ENCODE assay signal across 8 mouse cellular contexts in the genomic region with DNA sequence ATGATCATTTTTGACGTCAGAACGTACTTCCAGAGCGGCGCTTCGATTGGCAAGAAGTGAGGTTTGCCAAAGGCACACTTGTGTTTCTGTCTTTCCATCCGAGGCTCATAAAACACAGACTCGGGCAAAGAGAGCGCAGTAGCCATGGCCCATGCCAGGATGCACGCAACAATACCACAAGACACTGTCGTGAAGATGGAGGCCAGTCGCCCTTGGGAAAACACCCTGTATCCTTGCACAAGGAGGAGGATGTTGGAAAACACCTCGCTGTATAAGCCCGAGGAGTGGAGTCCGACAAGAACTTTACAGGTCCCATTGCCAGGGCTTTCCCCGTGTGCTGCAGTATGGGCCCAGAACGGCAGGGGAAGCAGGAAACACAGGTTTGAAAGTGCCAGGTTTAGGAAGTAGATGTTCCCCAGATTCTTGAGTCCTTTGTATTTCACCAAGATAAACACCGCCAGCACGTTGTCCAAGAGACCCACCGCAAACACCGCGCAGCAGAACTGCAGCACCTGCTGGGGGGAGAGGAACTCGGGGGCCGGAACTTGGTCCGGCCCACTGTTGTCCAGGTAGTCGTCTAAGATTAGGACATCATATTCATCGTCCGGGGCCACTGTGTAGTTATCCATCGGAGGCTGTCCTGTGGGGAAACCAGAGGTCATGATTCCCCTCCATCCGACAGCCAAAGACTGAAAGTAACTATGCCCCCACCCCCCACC. TPM values are rescaled to one million over a fixed set of nuclear protein-coding genes. Genes with fewer than 3 reads are reported as not detected.
A peak's percentile ranks its signal among the peaks of the same experiment; 100 is the strongest.
DNase-seq lines count a peak whose midpoint lies in the region; ATAC-seq and TF ChIP-seq lines count a peak whose summit lies in the region.

No protein-coding gene starts in this region.

- no peaks in the 10 kb centered on the region for H3K27me3 ChIP-seq in hindbrain, postnatal 0 days (ENCODE audit: insufficient read depth, low read length)
- H3K27me3 ChIP-seq in midbrain, embryonic 10.5 days (ENCODE audit: low read depth, poor library complexity, severe bottlenecking) = no peaks in the 10 kb centered on the region

- H3K9ac ChIP-seq in hindbrain, postnatal 0 days (replicated peaks; ENCODE audit: low read length) = no peak overlapping the region

- intact Hi-C loops in left cerebral cortex, postnatal 4 days (cut with DNase I) = no loop called here

- ATAC-seq in hindbrain, postnatal 0 days = no peak

- WGBS in lung, adult 2 months = 23% methylated on average over 29 of the region's 29 CpGs
- WGBS in hindbrain, postnatal 0 days = 85% methylated on average over 29 of the region's 29 CpGs
- WGBS in midbrain, embryonic 10.5 days = 81% methylated on average over 29 of the region's 29 CpGs

- peak; percentile 48 for DNase-seq in lung, adult 2 months
- no peak for DNase-seq in lung, postnatal 4 days
- no peak for DNase-seq in hindbrain, postnatal 0 days (ENCODE audit: low spot score)
- DNase-seq in midbrain, embryonic 10.5 days (ENCODE audit: low spot score) = no peak
- DNase-seq in left cerebral cortex, postnatal 4 days = no peak
- no peak for DNase-seq in adrenal gland, adult 18-20 months (ENCODE audit: low spot score in 2 of 2)
- DNase-seq in kidney, postnatal 10 days = no peak

- H3K4me1 ChIP-seq in lung, adult 2 months (ENCODE audit: control insufficient read depth, insufficient read depth, low read length) = peaks cover 11% of the 10 kb centered on the region
- H3K4me1 ChIP-seq in cortical plate, adult 2 months (ENCODE audit: control insufficient read depth, insufficient read depth, low read length) = no peaks in the 10 kb centered on the region
- no peaks in the 10 kb centered on the region for H3K4me1 ChIP-seq in hindbrain, postnatal 0 days (ENCODE audit: insufficient read depth, low read length)
- peaks cover 14% of the 10 kb centered on the region for H3K4me1 ChIP-seq in midbrain, embryonic 10.5 days

- TF ChIP-seq POLR2A in lung, adult 2 months (IDR thresholded peaks at IDR 0.05; ENCODE audit: borderline replicate concordance, extremely low read depth, low read depth, low read length) = no peak
- no peak for TF ChIP-seq POLR2A in cortical plate, adult 2 months (IDR thresholded peaks at IDR 0.05; ENCODE audit: extremely low read depth, insufficient read depth, low read length)

- no peaks in the 10 kb centered on the region for H3K9me3 ChIP-seq in hindbrain, postnatal 0 days (ENCODE audit: low read length)
- no peaks in the 10 kb centered on the region for H3K9me3 ChIP-seq in midbrain, embryonic 10.5 days (replicated peaks)

- peak overlapping the region; percentile 43; the same call in 1 of the 2 replicates for H3K4me2 ChIP-seq in hindbrain, postnatal 0 days (ENCODE audit: low read depth, low read length)

- peak overlapping the region; percentile 67 for H3K4me3 ChIP-seq in lung, adult 2 months (replicated peaks; ENCODE audit: extremely low read depth, low read depth, low read length)
- H3K4me3 ChIP-seq in cortical plate, adult 2 months (ENCODE audit: insufficient read depth, low read length) = peak overlapping the region; percentile 33
- H3K4me3 ChIP-seq in hindbrain, postnatal 0 days (ENCODE audit: low read length) = 0 out of 2 replicates have a peak overlapping the region, but pooled peaks have one; percentile 13
- peak overlapping the region; percentile 1; the same call in 1 of the 2 replicates for H3K4me3 ChIP-seq in midbrain, embryonic 10.5 days

- no peak overlapping the region for H3K27ac ChIP-seq in cortical plate, adult 2 months (ENCODE audit: insufficient read depth, low read length)
- H3K27ac ChIP-seq in hindbrain, postnatal 0 days = no peak overlapping the region
- peak overlapping the region; percentile 55 for H3K27ac ChIP-seq in midbrain, embryonic 10.5 days (replicated peaks)

- no peak for TF ChIP-seq CTCF in lung, adult 2 months (IDR thresholded peaks at IDR 0.05; ENCODE audit: insufficient read depth, low read length)
- no peak for TF ChIP-seq CTCF in cortical plate, adult 2 months (IDR thresholded peaks at IDR 0.05; ENCODE audit: extremely low read depth, insufficient read depth, low read length)
- no peak for TF ChIP-seq CTCF in hindbrain, postnatal 0 days (IDR thresholded peaks at IDR 0.05; ENCODE audit: low read depth)

- H3K36me3 ChIP-seq in hindbrain, postnatal 0 days (ENCODE audit: insufficient read depth, low read length) = no peaks in the 10 kb centered on the region
- H3K36me3 ChIP-seq in midbrain, embryonic 10.5 days = no peaks in the 10 kb centered on the region

RNA-seq across cellular contexts. Expression of a gene that starts 1.4 kb away (rescaled TPM):
- 43.9 and 51.2 TPM in 2 replicates for polyA plus RNA-seq in lung, adult 2 months (2012; rRNA removed)
- 1.9 and 2.1 TPM in 2 replicates for polyA plus RNA-seq in cortical plate, adult 2 months (2012; rRNA removed)
- 0.25 and 1.5 TPM in 2 replicates for total RNA-seq in hindbrain, postnatal 0 days (2014; rRNA removed)
- polyA plus RNA-seq in hindbrain, postnatal 0 days (2015; fragmentation: Nextera tagmentation; extraction: Ambion mirVana) = 0.91 and 1.2 TPM in 2 replicates
- 0.89 and 1.0 TPM in 2 replicates for polyA plus RNA-seq in midbrain, embryonic 10.5 days (2016; fragmentation: Nextera tagmentation; extraction: Ambion mirVana)
- under 1 TPM; 0.48 to 0.98 TPM for total RNA-seq in left cerebral cortex, postnatal 4 days (2021)
- 10 to 100 TPM in 1 of 2 experiments, 1 to 10 TPM in 1; 9.3 to 10.2 TPM for total RNA-seq in adrenal gland, adult 18-20 months (2021)

RNA-seq across cellular contexts. Expression of a gene that starts 36.9 kb away (rescaled TPM):
- polyA plus RNA-seq in lung, adult 2 months (2012; rRNA removed) = 8.1 and 20.3 TPM in 2 replicates
- 0.40 TPM in 1 of 2 replicates, not detected in the other for polyA plus RNA-seq in cortical plate, adult 2 months (2012; rRNA removed)
- 0.89 and 1.7 TPM in 2 replicates for total RNA-seq in hindbrain, postnatal 0 days (2014; rRNA removed)
- polyA plus RNA-seq in hindbrain, postnatal 0 days (2015; fragmentation: Nextera tagmentation; extraction: Ambion mirVana) = 0.42 and 0.51 TPM in 2 replicates
- polyA plus RNA-seq in midbrain, embryonic 10.5 days (2016; fragmentation: Nextera tagmentation; extraction: Ambion mirVana) = 0.29 TPM in 1 of 2 replicates, not detected in the other
- total RNA-seq in left cerebral cortex, postnatal 4 days (2021) = 1 to 10 TPM in 1 of 2 experiments, under 1 TPM in 1; 0.91 to 1.7 TPM
- total RNA-seq in adrenal gland, adult 18-20 months (2021) = 1 to 10 TPM; 1.2 to 1.7 TPM

Comparison
In these comparisons a context has a peak if more than half of its experiments do, and no peak if none do; other contexts are left out.
1. H3K4me3 ChIP-seq: peak in every context shown above with its lines; median percentile 67 in lung, adult 2 months; 33 in cortical plate, adult 2 months; 13 in hindbrain, postnatal 0 days; 1 in midbrain, embryonic 10.5 days.
2. RNA of a gene that starts 1.4 kb away (polyA plus RNA-seq): 43.9 to 51.2 TPM in lung, adult 2 months; 1.9 to 2.1 TPM in cortical plate, adult 2 months, 0.91 to 1.2 TPM in hindbrain, postnatal 0 days and 0.89 to 1.0 TPM in midbrain, embryonic 10.5 days; every median in the first group is over 10 times any median in the second.